Mouse (Mus musculus) urinary bladder, postnatal 25 days (tissue): ENCODE measurements at regions not wholly inside any gene's neighbourhood (a gene's known extent, or its start where the extent isn't known, plus 50 kb on each side); places are given as distances from the start of the nearest gene placed in this dataset.

ENCODE experiments used
- DNase-seq: peaks from one replicate; pipeline ENCODE4 v3.0.0; 2022; ENCODE audit warnings: low spot score

- no peak for DNase-seq
These were observed 525.6 kb upstream of the 4930452B06Rik start for GRCm38 (mm10) chr14:9191664-9192063.

DNA sequence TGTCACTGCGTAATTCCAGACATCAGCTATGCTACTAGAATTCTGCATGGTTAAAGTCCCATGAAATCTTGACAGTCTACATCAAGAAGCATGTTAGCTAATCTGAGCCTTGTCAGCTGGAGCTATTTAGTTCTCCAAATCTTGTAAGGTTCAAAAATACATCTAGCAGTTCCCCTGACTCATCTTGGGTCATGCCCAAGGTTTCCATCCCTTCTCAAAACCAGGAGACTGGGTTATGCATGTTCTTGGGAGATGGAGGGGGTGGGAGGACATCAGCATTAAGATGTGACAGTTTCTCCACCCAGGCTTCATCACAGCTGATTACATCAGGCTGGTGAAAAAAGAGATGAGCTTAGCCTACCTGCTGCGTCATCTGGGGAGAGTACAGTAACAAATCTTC is 495.3 kb upstream of the 4930452B06Rik start:
- DNase-seq: no peak

GRCm38 (mm10) chr14:9157941-9158340 is 491.9 kb upstream of the 4930452B06Rik start:
- DNase-seq: no peak

DNA sequence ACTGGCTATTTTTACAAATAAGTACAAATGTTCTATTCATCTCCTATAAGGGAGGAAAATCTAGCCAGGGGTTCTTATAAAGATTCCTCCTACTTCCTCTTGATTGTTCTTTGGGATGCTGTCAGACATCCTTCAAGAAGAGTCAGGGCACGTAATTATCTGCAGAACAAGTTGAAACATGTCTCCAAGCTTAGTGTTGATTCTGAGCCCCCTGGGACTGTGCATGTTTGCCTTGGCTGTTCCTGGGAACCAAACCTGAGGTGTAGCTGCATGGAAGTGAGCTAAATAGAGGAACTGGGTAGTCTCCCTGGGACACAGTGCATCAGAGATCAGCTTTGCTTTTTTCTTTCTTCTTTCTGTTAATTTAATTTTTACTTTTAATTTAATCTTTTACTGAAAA is 484.8 kb upstream of the 4930452B06Rik start:
- DNase-seq: no peak

GRCm38 (mm10) chr14:9146595-9147219 is 480.7 kb upstream of the 4930452B06Rik start:
- no peak for DNase-seq

GRCm38 (mm10) chr14:9105708-9106107 is 439.7 kb upstream of the 4930452B06Rik start:
- no peak for DNase-seq

DNA sequence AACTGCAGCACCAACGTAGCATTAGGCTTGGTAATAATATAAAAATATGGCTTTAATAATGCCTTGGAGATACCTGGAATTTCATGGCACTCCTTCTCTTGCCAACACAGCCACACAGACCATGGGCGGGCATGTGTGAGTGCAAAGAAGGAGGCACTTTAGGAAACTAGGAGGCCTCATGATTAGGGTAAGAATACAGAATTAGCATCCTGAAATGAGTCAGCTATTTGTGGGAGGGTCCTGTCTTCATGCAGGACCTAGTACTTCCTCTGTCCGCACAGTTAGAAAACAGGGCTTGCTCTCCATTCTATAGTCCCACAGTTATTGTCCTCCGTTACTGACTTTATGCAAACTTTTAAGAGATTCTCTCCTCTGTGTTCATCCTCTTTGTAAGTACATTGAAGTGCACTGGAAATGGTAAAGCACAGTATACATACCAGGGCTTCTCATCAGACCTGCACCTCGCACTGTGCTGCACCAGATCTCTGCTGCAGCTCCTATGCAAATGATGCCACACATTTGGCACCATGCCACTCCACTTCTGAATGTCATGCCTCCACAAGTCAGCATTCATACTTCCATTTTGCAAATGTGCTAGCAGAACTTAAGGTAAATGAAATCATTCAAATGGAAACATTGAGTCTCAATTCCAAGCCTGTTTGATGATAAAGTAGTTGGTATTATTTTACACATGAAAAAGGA is 423.7 kb upstream of the 4930452B06Rik start:
- no peak for DNase-seq

- DNase-seq: no peak
These were observed 421.1 kb upstream of the 4930452B06Rik start for GRCm38 (mm10) chr14:9087103-9087502.

DNA sequence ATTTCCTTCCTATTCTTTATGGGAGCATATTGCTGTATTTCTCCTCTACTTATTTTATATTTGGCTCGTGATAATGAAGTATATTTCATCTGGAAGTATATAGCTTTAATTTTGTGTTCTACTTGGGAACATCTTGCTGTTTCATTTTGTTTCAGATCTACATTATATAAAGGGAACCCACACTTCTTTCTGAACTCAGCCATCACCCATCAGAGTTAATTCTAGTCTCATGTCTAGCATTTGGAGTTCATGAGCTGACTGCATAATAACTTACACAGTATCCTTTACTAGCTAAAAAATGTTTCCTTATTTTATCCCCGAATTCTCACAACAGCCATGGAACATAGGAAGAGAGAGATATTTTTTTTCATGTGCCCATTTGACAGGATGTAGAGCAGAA is 413.6 kb upstream of the 4930452B06Rik start:
- DNase-seq: no peak

- DNase-seq: no peak
These were observed 413.0 kb upstream of the 4930452B06Rik start for GRCm38 (mm10) chr14:9079014-9079413.

GRCm38 (mm10) chr14:9071176-9071575 is 405.1 kb upstream of the 4930452B06Rik start:
- no peak for DNase-seq

DNA sequence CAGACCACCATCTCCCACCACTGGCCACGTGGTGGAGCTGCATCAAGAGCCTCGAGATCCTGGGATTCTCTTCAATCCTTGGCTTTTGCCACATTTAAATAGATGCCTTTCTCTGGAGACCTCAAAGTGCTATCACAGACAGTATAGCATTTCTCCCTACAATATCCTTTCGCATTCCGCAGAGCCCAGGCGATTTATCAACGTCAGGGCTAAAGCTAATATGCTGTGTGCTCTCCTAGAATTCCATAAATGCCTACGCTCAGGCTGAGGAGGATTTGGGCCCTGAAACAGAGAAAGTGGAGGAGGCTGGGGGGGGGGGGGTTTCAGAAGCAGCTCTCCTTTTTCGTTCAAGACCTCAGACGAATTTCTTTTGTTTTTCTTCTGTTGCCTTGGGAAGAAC is 394.0 kb upstream of the 4930452B06Rik start:
- no peak for DNase-seq

- DNase-seq: no peak
These were observed 362.8 kb upstream of the 4930452B06Rik start for GRCm38 (mm10) chr14:9028811-9029210.

GRCm38 (mm10) chr14:9015826-9016225 is 349.8 kb upstream of the 4930452B06Rik start:
- DNase-seq: no peak

DNA sequence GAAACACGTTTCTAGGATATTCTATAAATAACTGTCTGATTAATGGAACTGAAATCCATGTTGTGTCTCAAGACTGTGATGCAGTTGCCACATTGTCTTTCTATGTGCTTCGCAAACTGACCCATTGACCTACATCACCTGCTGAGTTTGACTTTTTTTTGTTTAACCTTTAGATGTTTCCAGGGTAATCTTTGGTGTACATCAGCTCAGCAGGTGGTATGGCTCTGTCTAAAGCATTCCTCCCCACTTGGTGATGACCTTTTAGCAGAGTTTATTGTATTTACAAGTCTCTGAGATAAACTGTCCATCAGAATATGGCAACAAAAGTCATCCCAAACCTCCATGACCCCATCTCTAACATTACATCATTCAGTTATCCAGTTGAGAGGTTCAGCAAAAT is 337.0 kb upstream of the 4930452B06Rik start:
- DNase-seq: no peak

- DNase-seq: no peak
These were observed 334.5 kb upstream of the 4930452B06Rik start for GRCm38 (mm10) chr14:9000408-9001092.

DNA sequence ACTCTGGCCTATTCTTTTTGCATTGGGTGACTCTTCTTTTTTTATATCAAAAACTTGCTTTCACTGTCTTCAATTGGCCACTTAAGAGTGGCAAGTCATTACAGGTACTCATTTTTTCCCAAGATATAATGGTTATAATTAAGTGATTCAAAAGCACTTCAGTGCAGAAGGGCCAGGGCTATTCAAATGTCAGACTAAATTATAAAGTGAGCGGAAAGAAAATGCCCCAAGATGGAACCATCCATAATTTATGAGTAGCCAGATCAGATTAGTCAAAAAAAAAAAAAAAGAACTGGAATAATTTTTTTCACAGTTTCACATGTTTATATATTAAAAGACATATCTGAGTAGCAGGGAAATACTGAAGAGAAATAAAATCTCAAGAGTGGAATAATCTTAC is 333.8 kb upstream of the 4930452B06Rik start:
- DNase-seq: no peak

DNA sequence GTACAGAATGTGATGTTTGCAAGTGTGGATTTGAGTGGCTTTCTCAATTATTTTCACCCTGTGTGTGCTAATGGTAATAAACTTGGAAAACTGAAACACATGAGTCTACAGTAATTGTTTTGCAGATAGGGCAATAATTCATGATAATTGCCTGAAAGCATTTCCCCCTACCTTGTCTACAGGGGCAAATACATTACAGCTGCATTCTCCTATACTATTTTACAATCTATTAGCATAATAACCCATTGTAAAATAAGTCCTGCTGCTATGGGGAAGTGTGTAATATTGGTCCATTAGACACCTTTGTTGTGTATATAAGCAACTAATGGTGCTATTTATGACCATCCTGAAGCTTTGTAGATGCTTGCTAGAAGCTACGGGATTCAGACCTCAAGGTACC is 327.4 kb upstream of the 4930452B06Rik start:
- DNase-seq: no peak

DNA sequence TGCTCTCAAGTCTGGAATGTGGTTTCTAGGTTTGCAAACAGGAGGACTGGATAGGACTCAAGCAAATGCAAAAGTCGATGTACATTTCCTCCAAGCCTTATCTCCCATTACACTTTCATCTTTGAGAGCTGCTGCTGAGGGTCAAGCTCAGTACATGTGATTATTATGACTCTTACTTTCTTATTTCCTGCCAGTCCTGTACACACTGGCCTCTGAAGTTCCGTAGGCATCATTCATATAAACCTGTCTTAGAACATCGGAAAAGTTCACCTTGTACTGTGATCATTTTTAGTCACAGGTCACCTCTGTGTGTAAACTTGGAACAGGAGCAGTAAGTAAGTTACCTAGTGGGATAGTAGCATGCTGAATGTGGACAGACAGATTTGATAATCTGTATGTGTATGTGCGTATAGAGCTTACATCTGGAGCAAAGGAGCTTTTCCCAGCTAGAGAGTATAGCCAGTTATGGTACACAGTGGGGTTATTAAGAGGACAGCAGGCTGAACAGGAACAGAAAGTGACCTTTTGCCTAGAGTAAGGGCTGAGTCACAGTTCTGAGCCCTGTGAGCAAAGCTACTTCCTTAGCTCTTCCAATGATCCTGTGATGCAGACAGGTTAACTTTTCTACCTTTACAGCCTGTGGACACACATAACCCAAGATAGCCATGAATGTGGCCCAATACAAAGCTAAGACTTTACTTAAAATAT is 319.2 kb upstream of the 4930452B06Rik start:
- no peak for DNase-seq

GRCm38 (mm10) chr14:8961554-8961953 is 295.5 kb upstream of the 4930452B06Rik start:
- no peak for DNase-seq

DNA sequence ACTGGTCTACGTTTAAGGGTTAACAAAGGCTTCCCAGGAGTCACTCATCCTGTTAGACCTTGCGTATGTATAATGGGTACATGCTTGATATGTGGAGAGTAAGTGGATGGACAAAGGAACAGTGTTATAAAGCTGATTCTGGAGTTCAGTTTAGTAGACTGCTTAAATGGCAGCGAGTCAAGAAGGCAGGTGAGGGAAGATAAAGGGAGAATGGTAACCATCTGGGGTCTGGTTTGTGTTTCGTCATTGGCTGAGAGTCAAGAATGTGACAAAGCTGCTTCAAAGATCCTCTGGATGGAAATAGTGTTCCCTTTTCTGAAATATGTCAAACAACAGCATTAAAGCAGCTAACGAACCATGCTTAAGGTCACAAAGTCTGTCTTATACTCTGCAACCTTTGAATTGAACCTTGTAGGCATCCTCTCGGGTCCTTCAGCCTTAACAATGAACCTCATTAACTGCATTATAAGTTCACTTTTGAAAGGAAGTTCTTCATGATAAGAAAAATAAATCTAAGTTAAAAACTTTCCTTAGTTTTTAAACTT is 286.9 kb upstream of the 4930452B06Rik start:
- no peak for DNase-seq

DNA sequence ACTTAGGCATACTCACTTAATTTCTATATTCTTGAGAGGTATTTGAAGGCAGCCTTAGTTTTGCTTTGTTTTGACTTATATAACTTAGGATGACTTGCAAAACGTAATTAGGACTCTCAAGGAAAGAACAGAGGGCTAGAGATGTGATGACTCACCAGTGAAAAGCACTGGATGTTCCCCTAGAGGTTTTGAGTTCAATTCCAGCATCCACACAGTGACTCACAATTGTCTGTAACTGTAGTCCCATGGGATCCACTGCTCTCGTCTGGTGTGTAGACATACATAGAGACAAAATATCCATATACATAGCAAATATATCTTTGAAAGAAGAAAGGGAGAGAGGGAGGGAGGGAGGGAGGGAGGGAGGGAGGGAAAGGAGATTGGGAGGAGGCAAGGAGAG is 282.7 kb upstream of the 4930452B06Rik start:
- DNase-seq: no peak
